Mouse (Mus musculus): ENCODE results near the gene Hhat. TPM values are rescaled to one million over a fixed set of nuclear protein-coding genes. Genes with fewer than 3 reads are reported as not detected.

Hhat gene
- total and polyA plus RNA-seq, 3 experiments, result 1.6 to 2.8 (median 2.1) TPM

DNA sequence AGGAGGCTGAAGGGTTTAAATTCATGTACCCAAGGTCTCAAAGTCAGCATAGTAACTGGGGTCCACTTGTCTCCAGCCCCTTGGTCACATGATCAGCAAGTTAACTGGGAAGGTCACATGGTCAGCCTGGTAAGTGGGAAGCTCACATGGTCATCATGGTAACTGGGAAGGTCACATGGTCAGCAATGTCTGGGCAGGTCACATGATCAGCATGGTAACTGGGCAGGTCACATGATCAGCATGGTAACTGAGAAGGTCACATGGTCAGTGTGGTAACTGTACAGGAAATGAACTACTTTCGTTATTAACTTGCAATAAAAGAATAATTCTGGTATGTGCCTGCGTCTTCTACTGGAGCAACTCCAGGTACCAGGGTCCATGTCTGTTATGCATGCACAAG is 29.1 kb downstream of the Hhat start:
- Histone ChIP-seq H3K36me3 (ENCODE audit: control insufficient read depth, insufficient read depth, low read length) (no peaks in the 10 kb centered on the region), H3K4me3 (no peak overlapping the region), H3K79me2 (replicated peaks; ENCODE audit: control insufficient read depth, insufficient read depth, low read length) (no peaks in the 10 kb centered on the region), H3K4me1 (ENCODE audit: control insufficient read depth, insufficient read depth, low read length) (no peaks in the 10 kb centered on the region), H3K9ac (ENCODE audit: low read depth, low read length) (no peak overlapping the region), H3K27me3 (ENCODE audit: control insufficient read depth, insufficient read depth, low read length) (no peaks in the 10 kb centered on the region), H3K27ac (no peak overlapping the region)
- TF ChIP-seq EP300 (IDR thresholded peaks at IDR 0.05; ENCODE audit: insufficient read depth, low read depth, low read length) (no peak), POLR2A (IDR thresholded peaks at IDR 0.05; ENCODE audit: insufficient read depth, low read depth, low read length) (no peak), CTCF (IDR thresholded peaks at IDR 0.05) (no peak)
- WGBS, result 93% methylated on average over 2 of the region's 2 CpGs
- no peak for DNase-seq
- intact Hi-C loops (cut with DNase I), result no loop called here

DNA sequence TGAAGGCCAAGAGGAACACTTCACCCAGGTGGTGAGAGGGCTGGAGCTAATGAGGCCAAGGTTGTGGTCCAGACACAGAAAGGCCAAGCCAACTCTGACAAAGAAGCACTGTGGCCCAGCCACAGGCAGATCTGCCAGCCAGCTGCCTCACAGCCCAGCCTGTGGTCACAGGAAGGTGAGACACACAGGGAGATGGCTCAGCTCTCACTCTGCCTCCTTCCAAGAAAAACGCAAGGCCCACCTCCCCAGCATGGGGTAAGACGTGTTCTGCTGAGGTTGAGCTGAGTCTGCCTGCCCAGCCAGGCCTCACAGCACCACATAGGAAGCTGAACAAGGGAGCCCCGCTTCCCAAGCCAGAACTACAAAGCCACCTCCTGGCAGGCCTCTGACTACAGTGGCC is 34.5 kb downstream of the Hhat start:
- Histone ChIP-seq H3K4me1 (ENCODE audit: control insufficient read depth, insufficient read depth, low read length) (peaks cover 5% of the 10 kb centered on the region), H3K36me3 (ENCODE audit: control insufficient read depth, insufficient read depth, low read length) (no peaks in the 10 kb centered on the region), H3K9ac (ENCODE audit: low read depth, low read length) (no peak overlapping the region), H3K4me3 (no peak overlapping the region), H3K27me3 (ENCODE audit: control insufficient read depth, insufficient read depth, low read length) (no peaks in the 10 kb centered on the region), H3K79me2 (replicated peaks; ENCODE audit: control insufficient read depth, insufficient read depth, low read length) (no peaks in the 10 kb centered on the region), H3K27ac (no peak overlapping the region)
- 75% methylated on average over 3 of the region's 3 CpGs for WGBS
- TF ChIP-seq CTCF (IDR thresholded peaks at IDR 0.05), result no peak
- TF ChIP-seq POLR2A (IDR thresholded peaks at IDR 0.05; ENCODE audit: insufficient read depth, low read depth, low read length), result no peak
- no peak for TF ChIP-seq EP300 (IDR thresholded peaks at IDR 0.05; ENCODE audit: insufficient read depth, low read depth, low read length)
- intact Hi-C loops (cut with DNase I), result no loop called here
- DNase-seq, result peak in 1 of 2 experiments; percentile 24

DNA sequence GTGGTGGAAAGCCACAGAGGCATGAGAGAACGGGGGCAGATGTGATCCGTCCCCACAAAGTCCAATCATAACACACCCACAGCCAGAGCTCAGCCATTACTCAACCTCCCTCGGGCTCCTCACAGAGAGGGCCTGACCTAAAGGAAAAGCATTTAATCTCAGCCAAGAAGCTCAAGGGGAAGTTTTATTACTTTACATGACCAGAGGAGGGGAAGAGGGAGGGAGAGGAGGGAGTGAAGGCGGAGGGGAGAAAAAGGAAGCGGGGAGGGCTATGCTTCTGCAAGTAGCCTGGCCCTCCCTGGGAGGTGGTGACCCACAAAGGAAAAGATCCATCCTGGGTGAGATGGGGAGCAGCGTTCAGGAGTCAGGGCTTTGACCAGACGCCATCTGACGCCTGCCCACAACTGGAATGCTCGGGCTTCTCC is 35.0 kb downstream of the Hhat start:
- H3K9ac ChIP-seq (ENCODE audit: low read depth, low read length), result no peak overlapping the region
- WGBS, result 44% methylated on average over 9 of the region's 9 CpGs
- peaks cover 5% of the 10 kb centered on the region for H3K4me1 ChIP-seq (ENCODE audit: control insufficient read depth, insufficient read depth, low read length)
- H3K27ac ChIP-seq, result no peak overlapping the region
- DNase-seq, result peak; percentile 23 to 38
- H3K36me3 ChIP-seq (ENCODE audit: control insufficient read depth, insufficient read depth, low read length), result no peaks in the 10 kb centered on the region
- no peak for TF ChIP-seq POLR2A (IDR thresholded peaks at IDR 0.05; ENCODE audit: insufficient read depth, low read depth, low read length)
- TF ChIP-seq EP300 (IDR thresholded peaks at IDR 0.05; ENCODE audit: insufficient read depth, low read depth, low read length), result no peak
- TF ChIP-seq CTCF (IDR thresholded peaks at IDR 0.05), result no peak
- no peaks in the 10 kb centered on the region for H3K27me3 ChIP-seq (ENCODE audit: control insufficient read depth, insufficient read depth, low read length)
- H3K4me3 ChIP-seq, result no peak overlapping the region
- no peaks in the 10 kb centered on the region for H3K79me2 ChIP-seq (replicated peaks; ENCODE audit: control insufficient read depth, insufficient read depth, low read length)
- intact Hi-C loops (cut with DNase I), result no loop called here

DNA sequence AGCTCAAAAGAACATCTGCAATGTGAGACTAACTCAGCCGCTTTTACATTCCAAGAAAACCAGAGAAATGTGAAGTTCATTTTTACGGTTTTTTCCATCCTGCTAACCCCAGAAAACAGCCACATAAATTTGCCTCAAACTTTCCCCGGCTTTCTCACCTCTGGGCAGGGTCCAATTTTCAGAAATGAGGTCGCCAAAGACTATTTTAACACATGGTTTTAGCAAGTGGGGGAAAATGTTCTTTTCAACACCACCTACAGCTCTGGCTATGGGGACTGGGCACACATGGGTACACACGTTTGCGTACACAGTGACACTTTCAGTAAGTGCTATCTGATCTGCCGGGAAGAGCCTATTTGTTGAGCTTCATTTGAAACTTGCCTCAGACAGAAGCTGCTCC is 40.5 kb downstream of the Hhat start:
- 71% methylated on average over 7 of the region's 7 CpGs for WGBS
- no peak overlapping the region for H3K27ac ChIP-seq
- no peak overlapping the region for H3K4me3 ChIP-seq
- no peak overlapping the region for H3K9ac ChIP-seq (ENCODE audit: low read depth, low read length)
- intact Hi-C loops (cut with DNase I), result no loop called here
- H3K27me3 ChIP-seq (ENCODE audit: control insufficient read depth, insufficient read depth, low read length), result no peaks in the 10 kb centered on the region
- H3K36me3 ChIP-seq (ENCODE audit: control insufficient read depth, insufficient read depth, low read length), result no peaks in the 10 kb centered on the region
- TF ChIP-seq POLR2A (IDR thresholded peaks at IDR 0.05; ENCODE audit: insufficient read depth, low read depth, low read length) (no peak), EP300 (IDR thresholded peaks at IDR 0.05; ENCODE audit: insufficient read depth, low read depth, low read length) (no peak), CTCF (IDR thresholded peaks at IDR 0.05) (no peak)
- DNase-seq, result no peak
- no peaks in the 10 kb centered on the region for H3K79me2 ChIP-seq (replicated peaks; ENCODE audit: control insufficient read depth, insufficient read depth, low read length)
- no peaks in the 10 kb centered on the region for H3K4me1 ChIP-seq (ENCODE audit: control insufficient read depth, insufficient read depth, low read length)

DNA sequence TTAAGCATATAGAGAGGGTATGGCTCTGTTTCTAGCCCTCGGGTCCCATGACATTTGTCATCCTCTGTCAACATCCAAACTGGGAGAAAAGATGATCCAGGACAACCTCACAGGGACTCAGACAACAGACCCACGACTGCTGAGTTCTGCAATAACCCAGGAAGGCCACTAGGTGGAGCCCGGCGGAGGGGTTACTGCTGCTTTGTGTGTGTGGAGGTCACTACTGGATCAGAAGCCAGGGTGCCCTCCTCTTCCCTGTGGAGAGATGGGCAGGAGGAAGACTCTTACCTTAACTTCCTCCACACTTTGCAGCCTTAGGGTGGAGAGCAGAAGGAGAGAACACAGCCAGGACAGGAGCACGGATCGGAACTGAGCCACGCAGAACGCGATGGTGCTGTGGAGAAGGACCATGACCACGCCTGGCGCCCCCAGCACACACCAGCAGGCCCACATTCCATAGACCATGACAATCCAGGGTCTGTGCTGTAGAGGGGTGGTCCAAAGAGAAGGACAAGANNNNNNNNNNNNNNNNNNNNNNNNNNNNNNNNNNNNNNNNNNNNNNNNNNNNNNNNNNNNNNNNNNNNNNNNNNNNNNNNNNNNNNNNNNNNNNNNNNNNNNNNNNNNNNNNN is 43.9 kb downstream of the Hhat start:
- Histone ChIP-seq H3K79me2 (replicated peaks; ENCODE audit: control insufficient read depth, insufficient read depth, low read length) (no peaks in the 10 kb centered on the region), H3K27me3 (ENCODE audit: control insufficient read depth, insufficient read depth, low read length) (no peaks in the 10 kb centered on the region), H3K9ac (ENCODE audit: low read depth, low read length) (no peak overlapping the region), H3K4me3 (no peak overlapping the region), H3K36me3 (ENCODE audit: control insufficient read depth, insufficient read depth, low read length) (no peaks in the 10 kb centered on the region), H3K27ac (no peak overlapping the region), H3K4me1 (ENCODE audit: control insufficient read depth, insufficient read depth, low read length) (no peaks in the 10 kb centered on the region)
- intact Hi-C loops (cut with DNase I), result loop anchor here (1.0 to 2.0 kb wide), 2 partner anchors 58 to 185 kb away; no protein-coding TSS in a partner anchor
- TF ChIP-seq EP300 (IDR thresholded peaks at IDR 0.05; ENCODE audit: insufficient read depth, low read depth, low read length) (peak; percentile 61; the same call in 1 of the 2 replicates), POLR2A (IDR thresholded peaks at IDR 0.05; ENCODE audit: insufficient read depth, low read depth, low read length) (no peak), CTCF (IDR thresholded peaks at IDR 0.05) (no peak; the same call in 1 of the 2 replicates)
- DNase-seq, result peak; percentile 59 to 76
- WGBS, result 56% methylated on average over 11 of the region's 11 CpGs

DNA sequence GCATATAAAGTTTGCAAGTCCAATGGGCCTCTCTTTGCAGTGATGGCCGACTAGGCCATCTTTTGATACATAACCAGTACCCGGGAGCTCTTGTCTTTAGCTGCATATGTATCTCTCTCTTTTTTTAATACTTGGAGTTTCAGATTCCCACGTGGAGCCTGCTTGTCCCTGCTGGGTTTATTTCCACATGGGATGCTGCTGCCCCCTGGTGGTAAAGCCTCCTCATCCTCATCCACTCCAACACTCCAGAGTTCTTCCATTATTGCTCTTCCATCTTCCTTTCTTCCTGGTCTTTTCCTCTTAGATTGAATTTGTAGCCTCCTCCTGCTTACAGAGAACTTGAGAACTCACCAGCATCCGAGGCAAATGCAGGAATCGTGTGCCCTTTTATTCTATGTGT is 48.9 kb downstream of the Hhat start:
- intact Hi-C loops (cut with DNase I), result no loop called here
- DNase-seq, result peak; percentile 27 to 67
- Histone ChIP-seq H3K4me3 (no peak overlapping the region), H3K27me3 (ENCODE audit: control insufficient read depth, insufficient read depth, low read length) (no peaks in the 10 kb centered on the region), H3K4me1 (ENCODE audit: control insufficient read depth, insufficient read depth, low read length) (no peaks in the 10 kb centered on the region), H3K27ac (no peak overlapping the region), H3K79me2 (replicated peaks; ENCODE audit: control insufficient read depth, insufficient read depth, low read length) (no peaks in the 10 kb centered on the region), H3K9ac (ENCODE audit: low read depth, low read length) (no peak overlapping the region), H3K36me3 (ENCODE audit: control insufficient read depth, insufficient read depth, low read length) (no peaks in the 10 kb centered on the region)
- TF ChIP-seq CTCF (IDR thresholded peaks at IDR 0.05), result peak; percentile 81
- TF ChIP-seq EP300 (IDR thresholded peaks at IDR 0.05; ENCODE audit: insufficient read depth, low read depth, low read length), result 0 out of 2 replicates have a peak, but pooled peaks have one; percentile 27
- no peak for TF ChIP-seq POLR2A (IDR thresholded peaks at IDR 0.05; ENCODE audit: insufficient read depth, low read depth, low read length)
- WGBS, result 28% methylated on average over 5 of the region's 5 CpGs
